Mouse (Mus musculus) mesoderm, embryonic 11.5 days (tissue): Measurements from ENCODE around the gene Phox2a.

Experiments used
- DNase-seq: peaks from one replicate; pipeline ENCODE4 v3.0.0-alpha.2; 2012; ENCODE audit warnings: low read depth, low spot score

Gene Phox2a

DNA sequence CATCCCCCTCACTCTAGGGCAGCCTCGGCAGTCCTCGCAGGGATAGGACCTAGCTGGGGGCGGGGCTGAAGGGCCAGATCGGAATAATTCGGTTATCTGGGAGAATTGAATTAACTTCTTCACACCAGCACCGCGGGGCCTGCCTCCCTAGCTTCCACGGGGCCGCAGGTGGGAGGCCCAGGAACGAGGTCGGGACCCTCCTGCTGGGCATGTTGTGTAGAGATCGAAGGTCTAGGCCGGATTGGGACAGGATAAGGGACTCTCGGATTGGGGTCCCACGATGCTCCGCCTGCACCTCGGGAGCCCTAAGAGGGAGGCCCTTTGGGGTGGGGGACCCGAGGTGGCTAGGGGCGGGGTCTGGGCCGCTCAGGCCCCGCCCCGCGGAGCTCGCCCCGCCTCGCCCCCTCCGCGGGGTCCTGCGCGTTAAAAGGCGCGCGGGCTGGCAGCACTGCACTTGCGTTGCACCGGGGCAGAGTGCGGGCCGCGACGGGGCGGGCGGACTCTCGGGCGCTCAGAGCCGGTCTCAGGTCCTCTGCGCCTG lies at the start of gene Phox2a:
Gene Phox2a (plus strand): TSS at position 453 of the 541 bp plus-strand sequence.
- no peak for DNase-seq

DNA sequence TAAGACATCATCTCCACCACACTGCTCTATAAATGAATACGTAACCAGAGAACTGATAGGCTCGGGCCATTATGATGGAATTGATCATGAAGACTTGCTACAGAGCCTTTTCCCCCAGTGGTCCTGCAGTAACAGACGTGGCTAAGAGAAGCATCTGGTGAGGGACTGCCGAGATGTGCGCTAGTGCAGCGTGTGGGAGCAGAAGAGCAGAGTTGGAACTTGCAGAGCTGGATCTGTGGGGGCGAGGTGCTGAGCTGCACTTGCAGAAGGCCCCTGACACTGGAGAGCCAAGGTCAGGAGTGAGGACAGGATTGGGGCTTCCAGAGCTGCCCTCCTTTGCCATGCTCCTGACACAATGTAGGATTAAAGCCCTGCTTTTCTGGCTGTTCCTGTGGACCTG lies 48.1 kb upstream of the Phox2a start:
- no peak for DNase-seq

- no peak for DNase-seq
These were observed 46.5 kb upstream of the Phox2a start for GRCm38 (mm10) chr7:101771604-101772003.

- peak; percentile 11 for DNase-seq
These were observed 45.4 kb upstream of the Phox2a start for GRCm38 (mm10) chr7:101772687-101773086.

GRCm38 (mm10) chr7:101777053-101777452 lies 41.1 kb upstream of the Phox2a start:
- DNase-seq: no peak

DNA sequence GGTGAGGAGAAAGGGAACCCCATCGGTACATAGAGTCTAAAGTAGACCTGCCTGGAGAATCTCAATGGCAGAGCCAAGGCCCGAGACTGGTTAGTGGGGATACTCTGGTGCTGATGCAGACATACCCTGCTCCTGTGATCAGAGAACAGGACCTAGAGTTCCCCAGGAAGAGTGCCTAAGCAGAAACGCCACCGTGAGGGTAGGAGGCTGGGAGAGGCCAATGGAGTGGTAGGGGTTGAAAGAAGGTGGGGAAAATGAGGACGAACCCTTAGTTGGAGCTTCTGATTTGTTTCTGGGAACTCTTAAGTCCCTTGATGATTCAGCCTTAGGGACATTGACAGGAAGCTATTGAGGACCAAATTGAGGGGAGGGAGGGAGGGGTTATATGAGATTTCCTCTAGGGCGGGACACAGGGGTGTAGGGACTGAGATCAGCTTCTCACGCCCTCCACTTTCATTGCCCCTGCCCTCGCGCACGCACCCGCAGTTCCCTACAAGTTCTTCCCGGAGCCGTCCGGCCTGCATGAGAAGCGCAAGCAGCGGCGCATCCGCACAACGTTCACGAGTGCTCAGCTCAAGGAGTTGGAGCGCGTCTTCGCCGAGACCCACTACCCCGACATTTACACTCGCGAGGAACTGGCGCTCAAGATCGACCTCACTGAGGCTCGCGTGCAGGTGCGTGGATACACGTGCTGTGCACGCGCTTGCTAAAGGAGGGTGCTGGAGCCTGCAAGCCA lies 2.4 kb downstream of the Phox2a start:
- DNase-seq: no peak

DNA sequence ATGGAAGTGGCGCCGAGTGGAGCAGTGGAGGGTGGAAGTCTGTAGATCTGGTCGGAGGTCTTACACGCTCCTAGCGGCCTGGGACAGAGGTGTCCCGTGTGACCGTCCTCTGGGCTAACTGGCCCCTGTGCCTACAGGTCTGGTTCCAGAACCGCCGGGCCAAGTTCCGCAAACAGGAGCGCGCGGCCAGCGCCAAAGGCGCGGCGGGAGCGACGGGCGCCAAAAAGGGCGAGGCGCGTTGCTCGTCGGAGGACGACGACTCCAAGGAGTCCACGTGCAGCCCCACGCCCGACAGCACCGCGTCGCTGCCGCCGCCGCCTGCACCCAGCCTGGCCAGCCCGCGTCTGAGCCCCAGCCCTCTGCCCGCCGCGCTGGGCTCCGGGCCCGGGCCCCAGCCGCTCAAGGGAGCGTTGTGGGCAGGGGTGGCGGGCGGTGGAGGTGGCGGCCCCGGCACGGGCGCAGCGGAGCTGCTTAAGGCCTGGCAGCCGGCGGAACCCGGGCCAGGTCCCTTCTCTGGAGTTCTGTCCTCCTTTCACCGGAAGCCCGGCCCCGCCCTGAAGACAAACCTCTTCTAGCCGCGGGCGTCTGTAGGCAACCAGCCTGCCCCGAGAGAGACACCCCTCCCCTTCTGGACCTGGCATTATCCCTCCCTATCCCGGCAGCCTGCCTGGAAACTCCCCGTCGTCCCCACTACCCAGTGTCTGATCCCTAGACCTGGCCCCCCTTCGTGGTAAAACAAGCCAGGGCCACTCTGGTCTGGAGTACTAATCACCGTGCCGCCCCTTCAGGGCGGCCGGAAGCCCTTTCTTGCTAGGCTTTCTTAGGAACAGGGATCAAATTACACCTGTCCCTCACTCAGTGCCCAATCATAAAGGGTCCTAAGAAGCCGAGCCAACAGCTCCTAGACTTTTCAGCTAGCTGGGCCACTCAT lies 3.7 kb downstream of the Phox2a start:
- peak; percentile 79 for DNase-seq

GRCm38 (mm10) chr7:101822836-101823757 lies 5.0 kb downstream of the Phox2a start:
- peak; percentile 45 for DNase-seq

GRCm38 (mm10) chr7:101823758-101824630 lies 5.9 kb downstream of the Phox2a start:
- no peak for DNase-seq

GRCm38 (mm10) chr7:101830373-101830772 lies 12.3 kb downstream of the Phox2a start:
- DNase-seq: no peak

- no peak for DNase-seq
These were observed 13.3 kb downstream of the Phox2a start for GRCm38 (mm10) chr7:101831437-101831836.

DNA sequence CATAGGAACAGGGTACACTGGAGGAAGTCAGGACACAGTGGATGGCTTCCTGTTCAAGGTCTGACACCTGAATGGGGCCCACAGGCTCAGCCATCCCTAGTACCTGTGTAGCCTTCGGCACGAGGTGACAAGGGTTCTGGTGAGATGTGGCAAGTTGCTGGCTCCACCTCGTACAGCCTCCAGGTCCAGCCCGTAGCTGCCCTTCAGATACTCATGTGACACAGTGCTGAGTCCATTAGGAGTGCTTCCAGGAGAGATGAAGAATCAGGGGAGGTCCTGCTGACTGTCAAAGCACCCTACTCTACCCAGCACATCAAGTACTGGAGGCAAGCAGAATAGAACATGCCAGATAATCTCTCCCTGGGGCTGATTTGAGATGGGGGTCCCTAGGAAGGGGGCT lies 14.3 kb downstream of the Phox2a start:
- no peak for DNase-seq

DNA sequence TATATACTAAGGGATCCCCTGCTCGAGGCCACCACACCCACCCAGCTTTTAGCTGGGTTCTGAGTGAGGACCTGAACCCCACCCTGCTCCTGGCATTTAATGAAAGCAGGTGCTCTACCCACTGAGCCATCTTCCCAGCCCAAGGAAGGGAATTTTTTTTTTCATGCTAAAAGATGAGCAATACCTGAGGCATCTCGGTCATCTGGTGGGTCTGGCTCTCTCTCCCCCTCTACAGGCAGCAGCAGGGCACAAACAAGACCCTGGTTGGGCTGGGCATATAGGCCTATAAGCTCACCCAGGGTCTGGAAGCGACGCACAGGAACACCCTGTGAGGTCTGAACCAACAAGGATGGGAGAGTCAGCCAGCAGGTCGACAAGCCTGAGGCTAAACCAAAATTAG lies 15.2 kb downstream of the Phox2a start:
- no peak for DNase-seq

DNA sequence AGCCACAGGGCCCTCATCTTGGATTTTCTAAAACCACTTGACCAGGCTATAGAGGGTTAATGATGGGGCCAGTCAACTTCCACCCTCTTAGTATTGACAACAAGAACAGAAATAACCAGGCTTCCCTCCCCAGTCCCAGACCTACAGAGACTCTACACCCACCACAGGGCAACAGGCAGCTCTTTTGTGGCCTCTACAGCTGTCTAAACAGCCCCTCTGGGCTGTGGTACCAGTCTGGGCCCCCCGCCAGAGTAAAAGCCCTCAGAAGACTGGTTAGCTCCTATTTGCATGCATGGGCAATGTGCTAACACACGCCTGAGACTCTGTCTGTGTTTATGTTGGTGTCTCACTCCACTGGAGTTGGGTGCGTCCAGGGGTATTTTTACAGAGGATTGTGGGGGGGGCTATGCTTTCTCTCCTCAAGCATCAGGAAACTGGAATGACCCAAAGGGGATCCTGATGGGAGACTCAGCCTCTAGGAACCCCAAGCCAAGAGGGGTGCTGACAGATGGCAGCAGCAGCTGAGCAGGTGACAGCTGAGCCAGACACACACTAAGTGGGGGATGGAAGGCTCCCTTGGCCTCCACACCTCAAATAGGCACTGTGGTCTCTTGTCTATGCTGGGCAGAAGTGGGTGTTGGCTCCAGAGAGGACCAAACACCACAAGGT lies 15.9 kb downstream of the Phox2a start:
- no peak for DNase-seq

DNA sequence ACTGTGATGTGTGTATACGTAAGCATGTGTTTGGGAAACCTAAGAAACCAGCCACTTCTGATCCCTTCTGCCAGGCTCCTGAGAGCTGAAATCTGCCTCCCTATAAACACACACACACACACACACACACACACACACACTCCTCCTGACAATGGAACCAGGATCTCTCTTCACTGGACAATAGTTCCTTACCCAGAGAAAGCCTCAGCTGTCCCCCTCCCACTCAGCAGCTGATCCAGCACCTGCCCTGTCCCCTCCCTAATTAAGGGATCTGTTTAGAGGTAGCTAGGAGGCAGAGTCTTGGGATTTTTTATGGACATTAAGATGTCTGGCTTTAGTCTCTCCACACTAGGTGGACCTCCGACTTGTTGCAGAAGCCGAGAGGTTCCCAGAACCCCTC lies 16.8 kb downstream of the Phox2a start:
- no peak for DNase-seq

GRCm38 (mm10) chr7:101835457-101836109 lies 17.5 kb downstream of the Phox2a start:
- no peak for DNase-seq

DNA sequence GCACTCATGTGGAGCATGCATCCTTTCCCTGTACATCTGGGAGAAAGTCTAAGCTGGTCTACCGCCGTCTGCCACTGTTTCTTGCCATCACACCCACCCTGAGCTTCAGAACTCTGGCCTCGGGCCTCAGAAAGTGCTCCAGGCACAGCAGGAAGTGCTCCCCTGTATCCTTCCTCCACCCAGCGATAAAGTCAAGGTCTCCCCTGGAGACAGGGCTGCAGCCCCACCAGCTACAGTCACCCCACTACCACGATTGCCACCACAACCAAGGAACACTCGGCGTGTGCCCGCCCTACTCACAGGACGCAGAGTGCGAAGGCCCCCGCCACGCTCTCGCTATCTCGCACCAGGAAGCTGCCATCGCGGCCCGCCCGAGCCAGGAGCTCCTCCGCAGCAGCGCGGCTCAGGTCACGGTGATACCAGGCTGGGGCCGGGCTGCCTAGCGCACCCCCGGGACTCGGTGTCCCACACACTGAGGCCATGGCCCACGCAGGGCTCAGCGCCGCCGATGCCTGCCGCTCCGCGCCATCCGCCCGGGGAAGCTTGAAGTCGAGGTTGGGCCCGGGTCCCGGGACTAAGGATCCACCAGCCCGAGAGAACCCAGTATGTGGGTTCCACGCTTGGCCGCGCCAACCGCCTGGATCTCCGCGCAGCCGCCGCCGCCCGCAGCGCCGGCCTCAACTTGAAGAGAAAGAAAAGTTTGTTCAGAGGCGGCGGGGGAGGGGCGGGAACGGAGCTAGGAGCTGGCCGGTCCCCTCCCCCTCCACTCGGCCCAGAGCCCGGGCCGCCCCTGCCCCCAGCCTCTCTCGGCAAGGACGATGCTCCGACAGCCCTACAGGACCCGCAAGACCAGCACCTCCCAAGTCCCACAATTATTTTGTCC lies 18.4 kb downstream of the Phox2a start:
- peak; percentile 69 for DNase-seq

DNA sequence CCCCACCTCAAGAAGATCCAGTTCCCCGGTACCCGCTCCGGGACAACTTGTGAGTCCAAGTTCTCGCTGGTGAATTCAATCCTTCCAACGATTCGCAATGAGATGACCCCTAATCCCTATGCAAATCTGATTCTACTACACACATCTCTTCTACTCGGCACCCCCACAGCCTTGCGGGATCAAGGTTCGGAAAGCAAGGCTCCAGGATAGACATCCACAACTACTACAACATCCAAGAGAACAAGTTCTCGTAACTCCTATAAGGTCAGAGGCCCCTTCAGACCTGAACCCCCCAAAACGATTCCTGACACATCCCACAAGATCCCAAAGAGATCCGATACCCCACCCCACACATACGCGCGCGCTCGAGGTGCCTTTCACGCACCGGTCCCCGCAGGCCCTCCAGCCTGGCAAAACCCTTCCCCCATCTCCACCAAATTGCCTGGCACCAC lies 19.1 kb downstream of the Phox2a start:
- no peak for DNase-seq
